Mouse (Mus musculus) urinary bladder, postnatal 25 days (tissue): ENCODE measurements around the gene Pik3cg.
"Not testable (repeated sequence)": the region's sequence is repeated elsewhere in the genome, so short reads cannot be mapped to it uniquely, and the experiment has no call there.

Source experiments
- DNase-seq: peaks from one replicate; pipeline ENCODE4 v3.0.0; 2022; ENCODE audit warnings: low spot score

Pik3cg gene

GRCm38 (mm10) chr12:32207948-32208891 is at the start of gene Pik3cg:
Gene Pik3cg (minus strand): TSS chr12:32208659.
- peak; percentile 25 for DNase-seq

- no peak for DNase-seq
These were observed 40.0 kb upstream of the Pik3cg start for GRCm38 (mm10) chr12:32248483-32248882.

DNA sequence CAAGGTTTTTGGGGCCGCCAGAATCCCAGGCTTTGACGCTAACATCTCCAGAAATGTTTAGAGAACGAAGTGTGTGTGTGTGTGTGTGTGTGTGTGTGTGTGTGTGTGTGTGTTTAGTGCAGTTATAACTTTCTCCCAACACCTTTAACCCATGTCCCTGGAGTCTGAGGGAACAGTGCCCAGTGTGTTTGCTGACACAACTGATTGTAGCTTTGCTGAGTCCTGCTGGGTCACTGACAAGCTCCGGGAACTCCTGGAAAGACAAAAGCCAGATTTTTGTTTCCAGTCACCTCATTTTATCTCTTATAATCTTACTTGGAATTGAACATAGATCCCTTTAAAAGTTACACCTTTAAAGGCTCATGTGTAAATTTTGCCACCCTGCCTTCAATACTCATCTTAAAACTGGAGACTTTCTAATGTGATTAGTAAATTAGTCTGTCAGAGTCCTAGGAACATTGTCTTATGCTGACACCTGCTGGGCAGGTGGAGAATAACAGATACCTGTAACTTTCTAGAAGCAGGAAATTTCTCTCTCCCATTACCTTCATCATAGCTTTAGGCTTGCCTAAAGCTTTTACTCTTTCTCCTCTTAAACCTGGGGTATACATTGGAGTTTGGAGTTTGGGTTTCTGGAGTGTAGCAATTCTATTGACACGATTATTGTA is 37.2 kb upstream of the Pik3cg start:
- DNase-seq, result peak; percentile 34

DNA sequence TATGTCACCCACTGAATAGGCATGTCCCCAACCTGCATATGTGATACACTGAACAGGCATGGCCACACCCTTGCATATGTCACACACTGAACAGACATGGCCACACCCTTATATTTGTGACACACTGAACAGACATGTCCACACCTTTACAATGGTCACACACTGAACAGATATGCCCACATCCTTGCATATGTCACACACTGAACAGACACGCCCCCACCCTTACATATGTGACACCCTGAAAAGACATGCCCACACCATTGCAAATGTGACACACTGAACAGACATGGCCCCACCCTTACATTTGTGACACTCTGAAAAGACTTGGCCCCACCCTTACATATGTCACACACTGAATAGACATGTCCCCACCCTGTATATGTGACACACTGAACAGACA is 35.1 kb upstream of the Pik3cg start:
- DNase-seq, result no peak

DNA sequence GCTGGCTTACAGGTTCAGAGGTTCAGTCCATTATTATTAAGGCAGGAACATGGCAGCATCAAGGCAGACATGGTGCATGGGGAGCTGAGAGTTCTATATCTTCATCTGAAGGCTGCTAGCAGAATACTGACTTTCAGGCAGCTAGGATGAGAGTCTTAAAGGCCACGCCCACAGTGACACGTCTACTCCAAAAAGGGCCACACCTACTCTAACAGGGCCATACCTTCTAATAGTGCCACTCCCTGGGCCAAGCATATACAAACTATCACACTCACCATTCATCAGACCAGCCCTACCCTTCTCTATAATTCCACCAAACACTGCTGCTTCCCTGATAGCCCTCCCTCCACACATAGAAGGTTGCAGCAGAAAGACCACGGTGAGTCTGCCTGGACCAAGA is 30.7 kb upstream of the Pik3cg start:
- DNase-seq, result not testable (repeated sequence)

DNA sequence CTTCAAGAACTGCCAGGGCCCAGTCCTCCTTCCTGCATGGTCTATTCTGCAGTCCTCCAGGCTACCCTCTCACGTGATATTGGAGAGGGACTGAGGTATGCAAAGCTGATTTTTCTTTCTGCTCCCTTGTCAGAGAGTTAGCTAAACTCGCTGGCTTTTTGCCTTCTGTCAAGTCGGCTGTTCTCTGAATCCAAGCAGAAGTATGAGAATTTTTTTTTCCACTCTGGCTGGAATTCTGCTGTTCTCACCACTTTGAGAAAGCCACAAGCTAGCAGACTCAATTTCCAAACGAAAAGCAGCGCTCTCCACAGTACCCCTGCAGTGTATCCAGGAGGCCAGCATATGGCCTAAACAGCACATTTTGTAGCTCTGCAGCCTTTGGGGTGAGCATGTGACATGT is 30.0 kb upstream of the Pik3cg start:
- DNase-seq, result no peak

- no peak for DNase-seq
These were observed 29.4 kb upstream of the Pik3cg start for GRCm38 (mm10) chr12:32237839-32238238.

DNA sequence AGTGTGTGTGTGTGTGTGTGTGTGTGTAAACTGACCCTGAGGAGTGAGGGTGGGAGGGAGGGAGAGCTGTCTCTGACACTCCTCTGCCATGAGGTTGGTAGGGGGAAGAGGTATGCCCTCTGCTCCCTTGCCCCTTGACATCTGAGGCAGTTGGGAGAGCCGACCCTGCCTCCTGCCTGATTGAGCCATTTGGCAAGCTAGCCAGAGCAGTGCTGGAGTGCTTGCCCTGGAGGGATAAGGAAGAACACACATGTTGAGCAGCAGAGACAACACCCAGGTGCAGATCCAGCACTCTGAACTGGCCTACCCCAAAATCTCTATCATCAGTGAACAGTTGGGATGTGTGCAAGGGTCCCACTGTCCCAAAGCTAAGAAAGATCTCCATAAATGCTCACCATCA is 28.7 kb upstream of the Pik3cg start:
- DNase-seq, result no peak

GRCm38 (mm10) chr12:32236450-32236849 is 28.0 kb upstream of the Pik3cg start:
- DNase-seq, result no peak

GRCm38 (mm10) chr12:32233871-32234270 is 25.4 kb upstream of the Pik3cg start:
- no peak for DNase-seq

DNA sequence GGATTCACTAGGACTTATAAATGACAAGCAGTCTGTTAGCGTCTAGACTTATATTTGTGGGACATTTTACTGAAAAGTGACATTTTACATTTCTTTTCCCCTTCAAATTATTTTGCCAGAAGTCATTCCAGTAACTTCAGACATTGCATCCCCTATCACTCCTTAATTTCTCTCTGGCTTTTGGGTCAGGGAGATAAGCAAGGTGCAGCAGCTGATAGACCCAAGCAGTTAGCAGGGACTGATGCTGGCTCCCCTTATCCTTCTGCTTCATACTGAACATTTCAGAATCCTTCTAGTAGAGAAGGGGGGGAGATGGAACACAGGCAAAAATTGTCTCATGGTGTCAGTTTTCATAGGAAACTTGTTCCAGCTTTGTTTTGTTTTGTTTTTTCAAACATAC is 22.9 kb upstream of the Pik3cg start:
- DNase-seq, result no peak

DNA sequence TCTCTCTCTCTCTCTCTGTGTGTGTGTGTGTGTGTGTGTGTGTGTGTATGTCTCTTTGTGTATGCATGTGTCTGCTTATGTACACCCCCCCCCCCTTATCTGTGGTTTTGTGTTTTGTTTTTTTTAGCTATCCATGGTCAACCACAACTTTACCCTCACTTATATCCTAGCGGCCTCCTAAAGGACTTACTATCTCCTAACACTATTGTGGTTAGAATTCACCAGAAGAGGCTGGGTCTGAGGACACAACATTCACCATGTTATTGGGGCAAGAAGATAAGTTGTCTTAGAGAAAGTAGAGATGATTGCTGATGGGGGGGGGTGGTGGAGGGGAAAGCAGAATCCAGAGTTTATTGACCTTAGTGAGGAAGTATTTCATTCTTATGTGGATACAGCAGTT is 15.2 kb upstream of the Pik3cg start:
- no peak for DNase-seq

- no peak for DNase-seq
These were observed 14.4 kb upstream of the Pik3cg start for GRCm38 (mm10) chr12:32222758-32223385.

DNA sequence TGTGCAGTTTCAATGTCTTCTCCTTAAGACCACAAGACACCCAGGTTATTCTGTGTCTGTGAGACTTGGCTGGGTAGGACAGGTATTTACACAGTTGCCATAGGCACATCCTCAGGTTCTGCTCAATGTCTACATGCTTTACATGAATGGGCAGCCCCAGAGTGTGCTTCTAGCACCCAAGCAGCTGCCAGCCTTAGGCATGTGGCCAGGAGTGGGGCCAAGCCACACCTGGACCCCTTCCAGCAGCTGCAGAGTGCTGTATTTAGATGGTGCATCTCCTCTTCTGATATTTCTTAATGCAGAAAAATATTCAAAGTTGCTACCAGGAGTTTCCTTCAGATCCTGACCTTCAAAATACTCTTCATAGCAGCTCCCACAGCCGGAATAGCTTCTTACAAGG is 11.9 kb upstream of the Pik3cg start:
- DNase-seq, result no peak

DNA sequence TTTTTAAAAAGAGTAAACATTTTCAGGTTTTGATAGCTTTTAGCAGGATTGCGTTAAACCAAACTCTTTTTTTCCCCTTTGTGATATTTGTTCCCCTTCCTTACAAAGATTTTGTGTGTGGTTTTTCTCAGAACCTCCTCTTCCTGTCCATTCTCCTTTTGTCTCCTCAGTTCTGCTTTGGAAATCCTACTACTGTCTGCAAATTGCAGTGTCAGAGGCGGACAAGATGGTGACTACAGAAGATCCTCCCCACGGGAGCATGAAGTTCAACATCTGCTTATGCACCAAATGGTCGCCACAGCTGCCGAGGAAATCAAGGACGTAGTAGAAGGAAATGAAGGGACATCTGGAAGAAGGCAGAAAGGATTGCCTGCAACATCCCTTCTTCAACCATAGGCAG is 6.7 kb upstream of the Pik3cg start:
- no peak for DNase-seq

DNA sequence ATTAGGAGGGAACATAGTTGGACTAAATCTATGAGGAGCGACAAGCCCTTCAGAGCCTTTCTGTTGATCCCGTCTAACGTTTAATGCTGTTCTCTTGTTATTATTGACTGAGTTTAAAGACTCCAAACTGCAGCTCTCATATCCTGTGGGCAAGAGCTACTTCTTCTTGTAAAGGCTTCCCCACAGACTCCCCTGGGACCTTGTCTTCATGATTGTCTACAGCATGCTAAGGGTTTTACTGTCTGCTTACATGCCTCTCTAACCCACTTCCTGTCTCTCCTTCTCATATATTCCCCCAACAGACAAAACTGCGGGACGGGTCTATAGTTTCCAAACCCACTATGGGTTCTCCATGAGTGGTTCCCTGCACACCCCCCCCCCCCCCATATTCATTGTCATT is 4.2 kb upstream of the Pik3cg start:
- DNase-seq, result no peak

DNA sequence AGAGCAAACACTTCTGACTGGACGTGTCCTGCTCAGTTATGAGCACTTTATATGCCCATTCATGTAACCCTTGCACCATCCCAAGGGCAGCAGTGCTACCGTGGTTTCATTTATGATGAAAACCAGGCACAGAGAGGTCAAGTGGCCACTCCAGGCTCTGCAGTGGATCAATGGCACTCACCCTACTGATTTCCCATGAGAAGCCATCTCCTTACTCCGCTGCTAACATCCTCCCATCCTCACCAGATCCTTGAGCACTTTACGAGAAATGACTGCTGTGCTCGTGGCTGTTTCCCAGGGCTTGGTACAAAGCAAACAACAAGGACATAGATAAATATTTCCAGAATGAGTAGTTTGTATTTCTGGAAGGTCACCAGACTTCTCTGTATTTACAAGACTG is 3.7 kb upstream of the Pik3cg start:
- DNase-seq, result no peak

- DNase-seq, result no peak
These were observed 2.8 kb upstream of the Pik3cg start for GRCm38 (mm10) chr12:32211257-32211656.

GRCm38 (mm10) chr12:32208951-32209350 is 492 bp upstream of the Pik3cg start:
- DNase-seq, result no peak

DNA sequence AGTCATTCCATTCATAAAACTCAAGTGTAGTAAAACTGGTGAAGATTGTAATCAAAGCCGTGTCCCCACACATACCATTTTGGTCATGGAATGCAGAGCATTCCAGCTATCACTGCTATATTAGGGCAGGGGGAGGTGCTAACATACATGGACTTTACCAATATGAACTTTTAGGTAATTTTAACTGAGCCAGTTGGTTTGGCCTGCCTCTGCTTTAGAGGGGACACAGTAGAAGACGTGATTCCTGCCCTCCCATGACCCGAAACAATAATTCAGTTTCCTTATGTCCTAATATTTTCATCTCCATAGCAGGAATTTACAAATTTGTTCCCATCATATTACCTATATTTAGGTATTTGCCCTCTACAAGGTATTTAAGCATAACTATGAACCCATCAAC is 1.3 kb downstream of the Pik3cg start:
- no peak for DNase-seq

DNA sequence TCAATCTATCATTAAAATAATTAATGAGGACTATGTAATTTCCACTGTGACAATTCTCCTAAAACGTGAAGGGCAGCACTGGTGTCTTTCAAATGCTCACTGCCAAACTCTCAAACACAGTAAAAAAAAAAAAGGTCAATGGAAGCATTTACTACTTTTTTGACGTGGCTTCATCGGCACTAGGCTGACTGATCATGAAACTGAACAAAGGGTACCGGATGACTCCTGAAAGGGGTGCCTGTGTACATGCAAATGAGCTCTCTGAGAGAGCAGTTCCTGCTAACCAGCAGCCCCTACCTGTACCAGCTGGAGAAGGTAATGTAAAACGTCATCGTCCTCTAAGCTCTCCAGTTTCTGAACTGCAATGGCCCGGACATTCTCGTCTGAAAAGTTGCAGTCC is 4.8 kb downstream of the Pik3cg start:
- no peak for DNase-seq

DNA sequence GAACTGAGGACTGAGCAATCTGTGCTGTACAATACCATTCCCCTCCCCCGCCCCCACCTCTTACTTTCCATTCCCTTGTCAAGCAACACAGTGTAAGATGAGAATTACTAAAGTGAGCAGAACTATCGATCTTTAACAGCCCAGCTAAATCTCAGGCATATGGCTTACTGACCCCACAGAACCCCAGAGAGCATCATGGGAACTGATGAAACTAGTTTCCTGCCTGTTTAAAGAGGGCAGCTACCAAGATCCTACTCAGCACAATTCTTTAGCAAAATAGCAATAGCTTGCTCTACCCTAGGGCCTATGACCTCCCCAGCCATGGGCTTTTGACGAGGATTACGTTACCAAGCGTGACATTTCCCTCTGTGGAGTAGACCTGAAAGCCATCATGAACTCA is 5.9 kb downstream of the Pik3cg start:
- DNase-seq, result no peak

- DNase-seq, result no peak
These were observed 6.5 kb downstream of the Pik3cg start for GRCm38 (mm10) chr12:32201932-32202331.
